Mouse (Mus musculus): ENCODE measurements around the gene Vsig8. TPM values are rescaled to one million over a fixed set of nuclear protein-coding genes. Genes with fewer than 3 reads are reported as not detected.
A peak's percentile ranks its signal among the peaks of the same experiment; 100 is the strongest.

The Vsig8 gene
- total RNA-seq, 2 experiments from 2014 or later, result 0.41 to 0.61 TPM

DNA sequence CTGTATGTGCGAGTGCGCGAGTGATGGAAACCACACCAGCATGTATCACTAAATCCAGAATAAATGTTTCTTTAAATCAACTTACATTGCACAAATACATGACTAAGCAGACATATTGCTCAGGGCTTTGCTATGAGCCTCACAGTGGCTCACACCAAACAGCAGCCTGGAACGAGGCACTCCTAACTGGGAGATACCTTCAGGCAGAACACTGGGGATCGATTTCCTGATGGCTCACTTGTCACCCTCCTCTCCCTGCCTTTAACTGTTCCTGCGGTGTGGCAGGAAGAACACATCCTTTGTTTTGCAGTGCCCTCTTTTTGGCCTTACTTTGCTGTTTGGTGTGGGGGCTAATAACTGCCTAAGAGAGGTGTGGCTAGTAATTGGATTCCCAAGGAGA is 36.1 kb upstream of the Vsig8 start:
- TF ChIP-seq CTCF (conservative IDR thresholded peaks at IDR 0.05), result no peak

DNA sequence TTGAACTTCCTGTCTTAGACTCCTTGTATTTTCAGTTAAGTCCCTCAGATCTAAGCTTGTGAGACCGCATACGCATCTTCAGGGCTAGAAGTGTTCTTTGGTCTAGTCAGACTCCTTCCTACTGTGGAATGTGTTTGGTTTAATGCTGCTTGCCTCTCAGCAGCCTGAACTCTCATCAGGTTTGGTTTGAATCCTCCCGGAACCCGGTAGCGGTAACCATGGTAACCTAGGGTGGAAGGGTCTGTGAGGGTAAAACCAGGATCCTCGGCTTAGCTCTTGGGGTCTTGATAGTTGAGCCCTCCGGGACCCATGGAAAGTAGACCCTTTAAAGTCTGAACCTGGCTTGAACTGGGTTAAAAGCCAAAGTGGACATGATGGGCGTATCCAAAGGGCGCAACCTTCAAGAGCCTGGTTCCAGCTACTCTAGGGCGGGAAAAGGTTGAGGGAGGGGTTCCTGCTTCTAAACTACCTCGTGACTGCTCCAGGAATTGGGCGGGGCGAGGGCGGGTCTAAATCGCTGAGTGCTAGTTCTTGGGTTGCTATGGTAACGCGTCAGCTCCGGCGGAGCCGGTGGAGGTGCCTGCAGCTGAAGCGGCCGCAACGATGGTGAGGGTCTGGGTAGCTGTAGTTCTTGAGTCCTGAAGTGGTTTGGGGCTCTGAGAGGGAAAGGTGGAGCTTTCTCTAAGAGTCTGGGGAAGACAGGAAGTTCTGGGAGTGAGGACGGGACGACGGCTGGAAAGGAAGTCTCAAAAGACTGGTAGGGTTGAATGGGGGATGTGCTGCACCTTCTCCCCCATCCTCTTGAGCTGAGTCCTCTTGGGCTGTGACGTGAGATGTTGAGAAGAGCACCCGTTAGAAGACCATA is 34.9 kb upstream of the Vsig8 start, which contains the start of gene Cfap45:
Gene Cfap45, plus strand, starts transcription at position 226 of the 865 bp plus-strand sequence.
- peak within 1 kb of the TSS; percentile 40; the same call in 1 of the 2 replicates for H3K27ac ChIP-seq
- DNase-seq (ENCODE audit: low spot score in 2 of 2), result peak; percentile 68 to 82

More for the DNA sequence above, 36.1 kb upstream of the Vsig8 start:
- Histone ChIP-seq H3K27ac (no peak overlapping the region), H3K4me3 (no peak overlapping the region)
- DNase-seq (ENCODE audit: low spot score in 2 of 2), result no peak

DNA sequence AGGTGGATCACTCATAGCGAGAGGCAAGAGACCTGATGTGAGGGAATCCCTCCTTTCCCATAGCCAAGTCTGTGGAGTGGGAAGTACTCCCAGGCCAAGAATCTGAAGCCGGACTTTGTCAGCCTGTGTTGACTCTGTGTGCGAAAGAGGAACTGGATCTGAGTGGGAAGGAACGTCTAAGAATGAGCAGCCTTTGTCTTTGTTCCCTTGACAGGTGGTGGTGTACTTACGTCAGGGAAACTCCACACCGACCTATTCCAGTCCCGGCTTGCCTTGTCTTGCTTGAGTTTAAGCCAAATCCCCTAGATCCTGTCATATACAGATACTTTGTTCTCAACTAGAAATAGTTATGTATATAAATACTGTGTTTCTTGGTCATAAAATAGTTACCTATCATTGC is 33.2 kb upstream of the Vsig8 start:
- Histone ChIP-seq H3K4me3 (no peak overlapping the region), H3K27ac (no peak overlapping the region)
- DNase-seq (ENCODE audit: low spot score in 2 of 2), result no peak
- TF ChIP-seq CTCF (conservative IDR thresholded peaks at IDR 0.05), result no peak

More for the DNA sequence above, 34.9 kb upstream of the Vsig8 start, which contains the start of gene Cfap45:
- no peak for TF ChIP-seq CTCF (conservative IDR thresholded peaks at IDR 0.05)
- H3K4me3 ChIP-seq, result peak within 1 kb of the TSS; percentile 55

DNA sequence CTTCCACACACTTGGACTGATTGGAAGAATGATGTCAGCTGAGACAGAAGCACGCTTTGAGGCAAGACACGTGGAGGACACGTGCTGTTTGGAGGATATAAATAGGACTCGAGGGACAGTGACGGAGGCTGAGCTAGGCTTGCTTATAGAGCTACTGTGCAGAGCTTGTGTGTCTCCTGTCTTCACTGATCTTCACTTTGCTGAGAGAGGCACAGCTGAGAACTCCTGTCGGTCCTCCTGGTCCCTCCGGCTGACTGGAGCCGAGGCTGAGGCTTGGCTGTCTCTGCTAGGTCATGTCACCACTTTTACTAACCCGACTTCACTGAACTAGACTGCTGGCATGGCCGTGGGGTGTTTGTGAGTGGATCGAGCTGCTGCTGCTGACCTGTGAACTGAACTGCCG is 32.0 kb upstream of the Vsig8 start:
- Histone ChIP-seq H3K4me3 (no peak overlapping the region), H3K27ac (no peak overlapping the region)
- no peak for DNase-seq (ENCODE audit: low spot score in 2 of 2)
- no peak for TF ChIP-seq CTCF (conservative IDR thresholded peaks at IDR 0.05)

DNA sequence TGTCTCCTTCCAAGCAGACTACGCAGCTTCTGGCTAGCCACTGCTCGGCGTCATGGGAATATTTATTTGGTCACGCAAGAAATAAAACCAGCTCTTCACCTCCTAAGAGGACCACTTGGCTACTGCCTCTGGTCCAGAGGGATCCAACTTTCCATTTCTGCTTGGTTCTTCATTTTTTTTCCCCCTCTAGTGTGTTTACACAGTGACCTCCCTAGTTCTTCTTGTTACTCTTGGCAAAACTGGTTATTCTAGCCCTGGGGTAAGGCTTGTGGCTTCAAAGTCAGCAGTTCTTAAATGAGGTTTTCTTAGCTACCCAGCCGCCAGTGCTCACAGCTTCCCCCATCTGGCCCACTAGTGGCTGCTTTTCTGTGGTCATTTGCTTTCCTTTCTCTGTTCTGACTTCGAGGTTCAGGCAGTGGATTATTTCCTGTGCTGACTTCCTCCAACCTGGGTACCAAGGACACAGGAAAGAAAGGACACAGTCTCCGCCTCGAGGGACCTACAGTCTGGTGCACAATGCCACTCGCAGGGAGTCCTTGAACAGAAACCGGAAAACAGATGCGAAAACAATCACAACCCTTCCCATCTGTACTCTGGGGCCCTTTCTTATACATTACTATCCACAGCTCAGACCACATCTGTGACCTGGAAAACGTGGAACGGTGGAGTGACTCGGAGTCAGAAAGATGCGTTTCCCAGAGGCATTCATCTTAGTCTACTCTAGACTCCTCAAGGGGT is 30.5 kb upstream of the Vsig8 start:
- no peak for DNase-seq (ENCODE audit: low spot score in 2 of 2)
- no peak overlapping the region; the same call in 1 of the 2 replicates for H3K27ac ChIP-seq
- TF ChIP-seq CTCF (conservative IDR thresholded peaks at IDR 0.05), result peak; percentile 46
- H3K4me3 ChIP-seq, result no peak overlapping the region

DNA sequence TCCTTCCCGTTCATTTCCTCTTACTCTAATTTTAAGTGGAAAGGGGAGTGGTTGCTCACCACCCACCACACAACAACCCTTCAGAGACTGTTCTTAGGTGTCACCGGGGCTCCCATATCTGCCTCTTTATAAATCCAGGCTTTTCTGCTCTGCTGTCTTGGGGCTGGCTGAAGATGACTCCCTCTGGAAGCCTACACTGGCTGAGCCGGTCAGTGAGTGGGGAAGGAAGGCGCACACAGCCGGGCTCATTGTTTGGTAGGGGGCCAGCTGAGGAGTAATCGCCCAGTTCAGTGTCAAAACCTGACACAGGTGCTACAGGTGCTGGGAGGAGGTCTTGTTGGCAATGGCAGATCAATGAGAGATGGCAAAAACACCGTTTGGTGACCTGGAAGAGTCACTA is 29.8 kb upstream of the Vsig8 start:
- Histone ChIP-seq H3K4me3 (peak overlapping the region; percentile 24; the same call in 1 of the 2 replicates), H3K27ac (no peak overlapping the region)
- no peak for TF ChIP-seq CTCF (conservative IDR thresholded peaks at IDR 0.05)
- no peak for DNase-seq (ENCODE audit: low spot score in 2 of 2)

DNA sequence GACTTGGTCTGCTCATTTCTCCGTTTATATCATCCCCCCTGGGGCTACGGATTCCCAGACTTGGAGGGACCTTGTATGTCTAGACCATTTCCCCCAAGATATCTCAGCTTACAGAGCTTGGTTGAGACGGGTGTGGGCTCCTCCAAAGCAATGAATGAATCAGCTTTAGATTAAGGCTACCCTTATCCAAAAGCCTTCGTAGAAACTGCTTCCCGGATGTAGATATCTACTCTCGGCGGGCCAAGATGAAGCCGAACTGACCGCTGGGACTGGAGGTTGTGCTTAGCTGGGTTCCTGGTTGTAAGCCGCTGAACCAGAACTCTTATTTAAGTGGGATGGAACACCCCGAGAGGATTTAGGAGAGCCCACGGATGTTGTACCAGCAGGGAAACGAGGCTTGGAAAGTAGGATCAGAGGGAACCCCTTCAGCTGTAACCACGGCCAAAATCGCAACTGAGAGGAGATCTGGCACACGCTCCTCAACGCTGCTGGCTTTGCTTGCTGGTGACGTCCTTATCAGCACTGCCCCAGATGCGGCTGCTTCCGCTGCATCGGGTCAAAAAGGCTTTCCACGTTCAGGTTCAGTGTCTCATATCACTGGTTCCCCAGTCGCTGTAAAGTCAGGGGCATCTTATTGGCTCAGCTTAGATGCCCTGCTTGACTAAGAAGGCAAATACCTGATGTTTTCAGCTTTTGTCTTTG is 29.2 kb upstream of the Vsig8 start:
- no peak overlapping the region for H3K27ac ChIP-seq
- TF ChIP-seq CTCF (conservative IDR thresholded peaks at IDR 0.05), result no peak
- DNase-seq (ENCODE audit: low spot score in 2 of 2), result no peak
- H3K4me3 ChIP-seq, result peak overlapping the region; percentile 24; the same call in 1 of the 2 replicates

DNA sequence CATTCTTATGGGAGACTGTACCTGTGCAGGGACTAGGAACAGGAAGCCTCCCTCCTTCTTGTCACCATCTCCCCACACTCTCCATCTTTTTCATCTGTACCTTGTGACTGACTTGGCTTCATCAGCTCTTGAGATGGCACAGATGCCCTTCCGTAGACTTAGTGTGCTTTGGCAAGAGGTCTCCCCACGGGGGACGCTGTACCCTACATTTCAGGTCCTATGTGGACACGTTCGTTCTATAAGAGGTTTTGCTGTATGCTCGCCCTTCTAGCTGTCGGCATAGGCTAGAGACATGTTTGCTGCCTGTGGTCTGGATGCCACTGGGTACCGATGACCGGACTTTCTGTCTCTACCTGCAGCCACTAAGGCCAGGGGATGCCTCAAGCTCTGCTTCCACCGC is 28.3 kb upstream of the Vsig8 start:
- DNase-seq (ENCODE audit: low spot score in 2 of 2), result no peak
- no peak overlapping the region for H3K4me3 ChIP-seq
- no peak for TF ChIP-seq CTCF (conservative IDR thresholded peaks at IDR 0.05)
- no peak overlapping the region for H3K27ac ChIP-seq

DNA sequence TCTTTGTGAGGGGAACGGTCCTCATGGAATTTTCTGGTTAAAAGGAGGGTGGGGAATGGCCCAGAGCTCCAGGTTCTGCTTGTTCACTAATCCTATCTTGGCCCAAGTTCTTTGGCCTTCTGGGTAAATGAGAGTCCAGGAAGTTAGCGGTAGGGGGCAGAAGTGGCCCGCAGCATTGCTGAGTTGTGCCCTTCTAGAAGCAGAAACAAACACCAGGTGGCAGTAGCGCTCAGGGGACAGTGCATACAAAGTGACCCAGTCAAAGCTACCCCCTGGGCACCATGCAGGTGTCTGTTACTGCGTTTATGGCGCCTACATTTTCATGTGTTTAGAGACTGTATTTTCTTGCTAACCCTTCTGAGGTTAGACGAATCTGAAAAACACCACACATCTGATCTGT is 27.0 kb upstream of the Vsig8 start:
- H3K27ac ChIP-seq, result no peak overlapping the region
- peak; percentile 82 to 88 for DNase-seq (ENCODE audit: low spot score in 2 of 2)
- TF ChIP-seq CTCF (conservative IDR thresholded peaks at IDR 0.05), result peak; percentile 99

DNA sequence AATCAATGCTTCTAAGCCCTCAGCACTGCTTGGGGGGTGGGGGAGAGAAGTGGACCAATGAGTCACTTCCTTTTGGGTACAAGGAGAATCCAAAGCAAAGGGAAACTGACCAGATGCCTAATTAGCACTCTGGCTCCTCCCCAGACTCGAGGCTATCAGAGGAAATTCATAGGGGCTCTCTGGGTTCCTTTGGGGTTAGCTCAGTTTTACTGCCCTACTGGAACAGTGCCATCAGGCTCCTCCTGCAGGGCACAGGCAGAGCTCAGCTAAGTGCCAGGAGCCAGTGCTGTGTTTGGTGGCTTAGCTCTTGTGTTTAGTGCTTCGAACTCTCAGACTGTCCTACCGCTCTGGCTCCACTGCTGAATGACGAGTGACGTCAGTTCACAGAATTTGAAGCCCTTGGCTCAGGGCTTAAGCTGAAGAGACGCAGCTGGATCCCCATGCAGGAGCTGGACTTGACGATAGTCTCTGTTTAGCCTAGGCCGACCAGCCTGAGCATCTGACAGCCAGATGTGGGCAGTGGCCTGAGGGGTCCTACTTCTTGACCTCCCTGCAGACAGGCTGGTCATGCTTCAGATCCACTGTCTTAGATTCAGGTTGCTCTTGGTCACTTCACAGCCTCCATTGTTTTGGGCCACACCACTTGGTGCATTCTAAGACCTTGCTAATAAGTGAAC is 25.1 kb upstream of the Vsig8 start:
- TF ChIP-seq CTCF (conservative IDR thresholded peaks at IDR 0.05), result no peak
- no peak for DNase-seq (ENCODE audit: low spot score in 2 of 2)
- no peak overlapping the region for H3K27ac ChIP-seq
- H3K4me3 ChIP-seq, result no peak overlapping the region

More for the DNA sequence above, 27.0 kb upstream of the Vsig8 start:
- H3K4me3 ChIP-seq, result no peak overlapping the region

DNA sequence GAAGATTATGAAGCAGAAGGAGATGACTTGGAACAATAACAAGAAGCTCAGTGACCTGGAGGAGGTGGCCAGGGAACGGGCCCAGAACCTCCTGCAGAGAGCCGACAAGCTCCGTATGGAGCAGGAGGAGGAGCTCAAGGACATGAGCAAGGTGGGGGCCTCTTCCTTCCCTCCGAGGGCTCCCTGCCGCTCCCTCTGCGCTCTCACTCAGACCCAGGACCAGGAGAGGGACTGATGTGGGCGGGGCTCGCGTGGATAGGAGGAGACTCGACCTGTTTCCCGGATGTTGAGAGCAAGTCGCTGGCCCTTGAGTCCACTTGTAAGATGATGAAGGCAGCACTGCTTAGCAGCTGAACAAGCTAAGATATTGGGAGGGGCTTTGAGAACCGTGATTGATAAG is 23.2 kb upstream of the Vsig8 start:
- TF ChIP-seq CTCF (conservative IDR thresholded peaks at IDR 0.05), result no peak
- no peak overlapping the region for H3K27ac ChIP-seq
- H3K4me3 ChIP-seq, result no peak overlapping the region; the same call in 1 of the 2 replicates
- no peak for DNase-seq (ENCODE audit: low spot score in 2 of 2)

DNA sequence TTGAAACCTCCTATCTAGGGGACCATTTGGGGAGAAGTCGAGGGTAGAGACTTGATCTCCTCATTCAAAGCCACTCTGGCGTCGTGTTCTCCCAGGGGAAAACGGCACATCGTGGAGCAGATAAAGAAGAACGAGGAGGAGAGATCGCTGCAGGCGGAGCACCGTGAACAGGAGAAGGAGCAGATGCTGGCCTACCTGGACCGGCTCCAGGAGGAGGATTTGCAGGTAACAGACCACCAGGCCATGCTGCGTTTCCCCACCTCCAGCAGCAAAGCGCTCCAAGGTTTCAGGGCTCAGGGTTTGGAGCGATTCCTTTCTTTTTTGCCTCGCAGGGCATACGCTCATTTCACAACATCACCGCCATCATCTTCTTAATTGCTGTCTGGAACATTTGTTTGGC is 20.6 kb upstream of the Vsig8 start:
- no peak for DNase-seq (ENCODE audit: low spot score in 2 of 2)
- no peak overlapping the region for H3K27ac ChIP-seq
- TF ChIP-seq CTCF (conservative IDR thresholded peaks at IDR 0.05), result no peak

More for the DNA sequence above, 20.6 kb upstream of the Vsig8 start:
- H3K4me3 ChIP-seq, result no peak overlapping the region
